Mouse (Mus musculus): ENCODE data around the gene Akt3. TPM values are rescaled to one million over a fixed set of nuclear protein-coding genes. Genes with fewer than 3 reads are reported as not detected.

Gene Akt3
- polyA plus RNA-seq, 1 experiment from 2014 or later, result 4.4 TPM

DNA sequence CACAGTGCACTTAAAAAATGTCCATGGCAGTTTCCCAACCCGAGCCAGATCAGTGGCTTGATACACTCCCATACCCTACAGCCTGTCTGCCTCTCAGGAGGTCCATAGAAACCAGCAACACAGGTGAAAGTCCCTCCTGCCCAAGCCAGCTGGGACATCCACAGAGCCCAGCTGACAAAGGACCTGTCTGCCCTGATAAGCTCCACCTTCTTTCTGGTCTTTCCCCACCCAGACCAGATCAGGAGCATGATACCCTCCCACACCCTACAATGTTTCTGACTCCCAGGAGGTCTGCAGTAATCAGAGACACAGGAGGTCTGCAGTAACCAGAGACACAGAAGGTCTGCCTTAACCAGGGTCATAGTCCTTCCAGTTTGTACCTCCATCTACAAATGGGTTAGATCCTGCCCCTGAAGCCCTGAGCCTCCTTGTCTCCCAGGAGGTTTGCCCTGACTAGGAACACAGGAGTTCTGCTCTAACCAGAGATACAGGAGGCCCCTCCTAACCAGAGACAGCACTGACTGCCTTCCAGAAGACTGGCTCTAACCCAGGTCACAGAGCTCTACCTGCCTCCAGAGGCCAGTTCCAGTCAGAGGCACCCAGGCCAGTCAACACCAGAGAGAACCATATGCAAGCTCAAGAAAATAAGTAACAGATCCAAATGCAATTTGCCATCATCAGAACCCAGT is 175.9 kb downstream of the Akt3 start:
- whole genome bisulfite sequencing, result 92% methylated on average over 1 of the region's 1 CpGs
- H3K27ac ChIP-seq (ENCODE audit: low read length), result no peak overlapping the region
- H3K36me3 ChIP-seq (ENCODE audit: insufficient read depth, low read length), result no peaks in the 10 kb centered on the region
- no peaks in the 10 kb centered on the region for H3K9me3 ChIP-seq (ENCODE audit: low read length)
- no peak overlapping the region for H3K9ac ChIP-seq (replicated peaks; ENCODE audit: low read length)
- H3K4me3 ChIP-seq (ENCODE audit: low read length), result no peak overlapping the region
- no peak overlapping the region for H3K4me2 ChIP-seq (replicated peaks; ENCODE audit: low read depth, low read length)
- H3K4me1 ChIP-seq (ENCODE audit: insufficient read depth, low read length), result no peaks in the 10 kb centered on the region
- ATAC-seq (ENCODE audit: low FRiP score, low TSS enrichment), result peak; percentile 35; the same call in 1 of the 2 replicates
- H3K27me3 ChIP-seq (ENCODE audit: insufficient read depth, low read length), result no peaks in the 10 kb centered on the region

DNA sequence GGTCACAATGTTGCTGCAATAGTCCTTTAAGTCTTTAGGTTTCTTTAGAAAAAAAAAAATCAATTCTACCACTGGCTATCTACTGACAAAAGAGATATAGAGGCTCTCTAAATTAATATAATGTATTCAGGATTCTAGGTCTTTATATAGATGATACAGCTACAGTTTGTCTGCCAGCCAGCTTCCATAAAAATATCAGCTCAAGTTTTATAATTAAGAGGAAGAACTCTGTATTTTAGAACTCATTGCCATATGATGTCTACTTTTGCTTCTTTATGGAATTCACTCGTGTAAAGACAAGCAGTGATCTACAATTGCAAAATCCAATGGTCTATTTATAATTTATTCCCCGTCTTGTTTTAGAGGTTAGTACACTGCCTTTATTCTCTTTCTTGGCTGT is 188.8 kb downstream of the Akt3 start:
- ATAC-seq (ENCODE audit: low FRiP score, low TSS enrichment), result no peak
- Histone ChIP-seq H3K27me3 (ENCODE audit: insufficient read depth, low read length) (no peaks in the 10 kb centered on the region), H3K4me1 (ENCODE audit: insufficient read depth, low read length) (no peaks in the 10 kb centered on the region), H3K36me3 (ENCODE audit: insufficient read depth, low read length) (no peaks in the 10 kb centered on the region), H3K4me3 (ENCODE audit: low read length) (no peak overlapping the region), H3K4me2 (replicated peaks; ENCODE audit: low read depth, low read length) (no peak overlapping the region), H3K9ac (replicated peaks; ENCODE audit: low read length) (no peak overlapping the region), H3K9me3 (ENCODE audit: low read length) (no peaks in the 10 kb centered on the region), H3K27ac (ENCODE audit: low read length) (no peak overlapping the region)
- WGBS, result 87% methylated on average over 2 of the region's 2 CpGs

DNA sequence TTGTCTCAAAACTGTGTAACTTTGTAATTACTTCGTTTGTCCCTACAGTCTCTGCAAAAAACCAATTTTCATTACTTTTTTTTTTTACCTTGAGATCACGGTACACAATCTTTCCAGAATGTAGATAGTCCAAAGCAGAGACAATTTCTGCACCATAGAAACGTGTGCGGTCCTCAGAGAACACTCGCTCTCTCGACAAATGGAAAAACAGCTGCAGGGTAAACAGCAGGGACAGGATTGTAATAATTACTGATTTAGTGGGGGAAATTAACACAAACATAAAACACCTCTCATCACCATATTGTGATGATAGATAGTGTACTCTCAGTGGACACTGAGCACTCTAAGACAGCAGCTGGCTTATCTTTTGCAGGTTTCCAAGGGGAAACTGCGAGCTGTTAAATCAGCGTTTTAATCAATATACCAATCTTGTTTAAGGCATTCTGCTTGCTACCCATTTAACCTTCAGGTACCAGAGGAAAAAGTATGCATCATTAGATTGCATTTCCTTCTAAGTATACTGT is 190.8 kb downstream of the Akt3 start:
- Histone ChIP-seq H3K27ac (ENCODE audit: low read length) (no peak overlapping the region), H3K4me2 (replicated peaks; ENCODE audit: low read depth, low read length) (no peak overlapping the region), H3K36me3 (ENCODE audit: insufficient read depth, low read length) (no peaks in the 10 kb centered on the region), H3K27me3 (ENCODE audit: insufficient read depth, low read length) (no peaks in the 10 kb centered on the region), H3K9ac (replicated peaks; ENCODE audit: low read length) (no peak overlapping the region), H3K4me3 (ENCODE audit: low read length) (no peak overlapping the region), H3K9me3 (ENCODE audit: low read length) (no peaks in the 10 kb centered on the region), H3K4me1 (ENCODE audit: insufficient read depth, low read length) (no peaks in the 10 kb centered on the region)
- WGBS, result 89% methylated on average over 8 of the region's 8 CpGs
- no peak for ATAC-seq (ENCODE audit: low FRiP score, low TSS enrichment)

DNA sequence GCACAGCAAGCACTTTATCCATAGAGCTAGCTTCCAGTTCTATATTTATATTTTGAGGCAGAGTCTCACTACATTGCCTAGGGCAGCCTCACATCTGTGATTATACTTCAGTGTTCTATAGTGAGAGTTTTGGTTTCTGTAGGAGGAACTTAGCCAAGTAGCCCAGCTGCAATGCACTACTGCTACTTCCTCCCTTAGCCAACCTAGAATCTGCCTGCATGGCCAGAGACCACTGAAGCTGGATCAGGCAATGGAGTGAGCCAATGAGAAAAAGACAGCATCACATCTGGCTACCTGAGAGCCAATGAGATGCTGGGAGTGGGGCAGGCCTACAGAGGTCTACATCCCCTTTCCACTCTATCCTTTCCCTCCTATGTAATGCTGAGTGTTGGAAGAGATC is 192.3 kb downstream of the Akt3 start:
- no peak overlapping the region for H3K4me3 ChIP-seq (ENCODE audit: low read length)
- H3K4me1 ChIP-seq (ENCODE audit: insufficient read depth, low read length), result no peaks in the 10 kb centered on the region
- no peak overlapping the region for H3K27ac ChIP-seq (ENCODE audit: low read length)
- H3K9me3 ChIP-seq (ENCODE audit: low read length), result no peaks in the 10 kb centered on the region
- H3K4me2 ChIP-seq (replicated peaks; ENCODE audit: low read depth, low read length), result no peak overlapping the region
- no peaks in the 10 kb centered on the region for H3K27me3 ChIP-seq (ENCODE audit: insufficient read depth, low read length)
- no peak for ATAC-seq (ENCODE audit: low FRiP score, low TSS enrichment)
- H3K9ac ChIP-seq (replicated peaks; ENCODE audit: low read length), result no peak overlapping the region
- H3K36me3 ChIP-seq (ENCODE audit: insufficient read depth, low read length), result 0 out of 2 replicates have a peak, but pooled peaks cover 2% of the 10 kb centered on the region

DNA sequence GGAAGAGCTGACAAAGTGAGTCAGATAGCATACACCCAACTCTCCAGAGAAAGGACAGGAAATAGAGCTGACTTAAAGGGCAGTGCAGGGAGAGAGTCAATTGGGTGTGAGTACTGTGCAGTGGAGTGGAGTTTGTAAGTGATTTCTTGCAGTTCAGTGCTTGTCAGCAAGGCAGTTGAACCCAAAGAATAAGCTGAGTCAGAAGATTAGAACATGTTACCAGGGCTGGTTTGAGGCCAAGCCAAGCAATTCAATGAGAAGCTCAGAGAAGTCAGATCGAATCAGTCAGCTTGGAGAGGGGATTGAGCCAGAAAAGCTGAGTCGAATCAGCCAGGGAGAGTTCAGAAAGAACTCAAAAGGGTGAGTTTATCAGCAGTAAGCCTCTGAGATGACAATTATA is 196.2 kb downstream of the Akt3 start:
- no peaks in the 10 kb centered on the region for H3K9me3 ChIP-seq (ENCODE audit: low read length)
- H3K36me3 ChIP-seq (ENCODE audit: insufficient read depth, low read length), result 0 out of 2 replicates have a peak, but pooled peaks cover 2% of the 10 kb centered on the region
- no peaks in the 10 kb centered on the region for H3K4me1 ChIP-seq (ENCODE audit: insufficient read depth, low read length)
- 85% methylated on average over 2 of the region's 2 CpGs for WGBS
- H3K27me3 ChIP-seq (ENCODE audit: insufficient read depth, low read length), result no peaks in the 10 kb centered on the region
- no peak overlapping the region for H3K4me3 ChIP-seq (ENCODE audit: low read length)
- no peak overlapping the region for H3K9ac ChIP-seq (replicated peaks; ENCODE audit: low read length)
- ATAC-seq (ENCODE audit: low FRiP score, low TSS enrichment), result no peak
- H3K27ac ChIP-seq (ENCODE audit: low read length), result no peak overlapping the region
- no peak overlapping the region for H3K4me2 ChIP-seq (replicated peaks; ENCODE audit: low read depth, low read length)

DNA sequence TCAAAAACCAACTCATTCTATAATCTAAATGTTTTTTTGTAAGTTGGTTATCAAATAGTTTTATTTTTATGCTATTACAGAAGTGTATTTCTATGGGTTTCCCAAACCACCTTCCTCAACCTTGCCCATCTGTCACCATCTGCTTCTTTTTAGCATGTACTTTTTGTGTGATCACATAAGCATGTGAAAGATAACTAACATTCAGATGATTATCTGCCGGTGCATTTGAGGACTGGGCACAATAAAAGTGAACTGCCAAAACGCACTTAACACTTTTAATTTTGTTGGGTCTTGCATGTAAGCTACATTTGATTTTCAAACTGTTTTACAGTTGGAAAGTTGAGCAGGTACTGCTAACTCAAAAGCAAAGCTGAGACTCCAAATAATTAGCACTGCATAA is 203.1 kb downstream of the Akt3 start:
- Histone ChIP-seq H3K27ac (ENCODE audit: low read length) (no peak overlapping the region), H3K4me3 (ENCODE audit: low read length) (no peak overlapping the region), H3K4me2 (replicated peaks; ENCODE audit: low read depth, low read length) (no peak overlapping the region), H3K36me3 (ENCODE audit: insufficient read depth, low read length) (no peaks in the 10 kb centered on the region), H3K4me1 (ENCODE audit: insufficient read depth, low read length) (no peaks in the 10 kb centered on the region), H3K9me3 (ENCODE audit: low read length) (no peaks in the 10 kb centered on the region), H3K27me3 (ENCODE audit: insufficient read depth, low read length) (no peaks in the 10 kb centered on the region), H3K9ac (replicated peaks; ENCODE audit: low read length) (no peak overlapping the region)
- WGBS, result 76% methylated on average over 2 of the region's 2 CpGs
- ATAC-seq (ENCODE audit: low FRiP score, low TSS enrichment), result no peak

DNA sequence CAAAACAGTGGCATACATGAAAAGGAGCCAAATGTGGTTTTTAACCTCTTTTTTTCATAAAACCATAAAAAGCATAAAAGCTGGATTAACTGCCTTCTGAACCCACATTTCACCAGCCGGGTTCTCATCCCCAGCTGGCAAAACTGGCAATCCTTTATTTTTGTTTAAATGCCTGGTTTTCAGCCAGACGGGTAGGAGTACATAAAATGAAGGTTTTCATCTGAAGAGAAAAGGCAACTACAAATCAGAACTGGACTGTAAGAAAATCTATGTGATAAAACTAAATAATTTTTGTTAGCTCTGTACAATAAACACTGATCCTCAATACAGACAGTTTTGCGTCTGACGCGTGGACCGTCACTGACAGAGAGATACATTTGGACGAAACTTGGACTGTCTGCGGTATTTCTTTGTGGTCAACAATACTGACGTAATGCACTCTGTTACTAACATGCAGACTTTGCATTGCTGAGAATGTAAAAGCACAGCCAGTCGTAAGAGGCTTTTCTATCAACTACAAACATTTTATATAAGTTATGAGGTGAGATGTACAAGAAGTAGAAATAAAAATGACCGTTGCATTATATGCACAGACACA is 206.5 kb downstream of the Akt3 start:
- no peak for ATAC-seq (ENCODE audit: low FRiP score, low TSS enrichment)
- 83% methylated on average over 11 of the region's 11 CpGs for WGBS
- H3K9me3 ChIP-seq (ENCODE audit: low read length), result no peaks in the 10 kb centered on the region
- no peaks in the 10 kb centered on the region for H3K36me3 ChIP-seq (ENCODE audit: insufficient read depth, low read length)
- H3K4me3 ChIP-seq (ENCODE audit: low read length), result no peak overlapping the region
- H3K9ac ChIP-seq (replicated peaks; ENCODE audit: low read length), result no peak overlapping the region
- H3K4me1 ChIP-seq (ENCODE audit: insufficient read depth, low read length), result no peaks in the 10 kb centered on the region
- H3K27ac ChIP-seq (ENCODE audit: low read length), result no peak overlapping the region
- H3K4me2 ChIP-seq (replicated peaks; ENCODE audit: low read depth, low read length), result no peak overlapping the region
- no peaks in the 10 kb centered on the region for H3K27me3 ChIP-seq (ENCODE audit: insufficient read depth, low read length)

DNA sequence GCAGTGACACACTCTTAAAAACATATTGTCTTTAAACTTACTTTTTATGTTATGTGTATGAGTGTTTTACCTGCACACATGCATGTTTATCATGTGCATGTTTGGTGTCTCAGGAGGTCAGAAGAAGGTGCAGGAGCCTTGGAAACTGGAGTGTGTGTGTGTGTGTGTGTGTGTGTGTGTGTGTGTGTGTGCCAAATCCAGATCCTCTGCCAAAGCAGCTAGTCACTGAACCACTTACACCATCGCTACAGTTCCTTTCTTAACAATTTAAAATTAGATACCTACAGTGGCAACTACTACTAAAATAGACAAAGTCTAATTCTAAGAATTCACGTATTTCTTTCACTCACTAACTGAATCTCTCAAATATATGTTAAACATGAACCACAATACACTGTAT is 209.2 kb downstream of the Akt3 start:
- no peak for ATAC-seq (ENCODE audit: low FRiP score, low TSS enrichment)
- no peaks in the 10 kb centered on the region for H3K36me3 ChIP-seq (ENCODE audit: insufficient read depth, low read length)
- 87% methylated on average over 2 of the region's 2 CpGs for WGBS

DNA sequence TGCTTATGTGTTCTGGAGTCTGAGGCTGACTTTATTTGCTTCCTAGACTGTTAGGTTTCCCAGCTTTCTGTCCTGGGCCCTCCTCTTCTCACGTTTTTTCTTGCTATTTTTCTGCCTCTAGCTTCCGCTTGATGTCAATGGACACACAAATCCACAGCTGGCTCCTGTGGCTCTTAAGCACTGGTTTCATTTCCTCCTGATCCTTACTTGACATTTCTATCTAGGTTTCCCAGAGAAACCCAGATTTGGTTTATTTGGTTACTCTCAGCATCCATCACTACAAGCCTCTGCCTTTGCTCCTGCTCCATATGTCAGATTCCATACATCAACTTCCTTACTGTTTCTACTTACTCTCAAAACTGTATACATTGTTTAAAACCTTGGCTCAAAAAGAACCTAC is 211.0 kb downstream of the Akt3 start:
- no peak overlapping the region for H3K4me3 ChIP-seq (ENCODE audit: low read length)
- H3K4me2 ChIP-seq (replicated peaks; ENCODE audit: low read depth, low read length), result no peak overlapping the region
- H3K27ac ChIP-seq (ENCODE audit: low read length), result no peak overlapping the region
- WGBS, result 81% methylated on average over 2 of the region's 2 CpGs
- no peaks in the 10 kb centered on the region for H3K4me1 ChIP-seq (ENCODE audit: insufficient read depth, low read length)
- ATAC-seq (ENCODE audit: low FRiP score, low TSS enrichment), result no peak
- no peaks in the 10 kb centered on the region for H3K9me3 ChIP-seq (ENCODE audit: low read length)
- no peaks in the 10 kb centered on the region for H3K27me3 ChIP-seq (ENCODE audit: insufficient read depth, low read length)
- H3K36me3 ChIP-seq (ENCODE audit: insufficient read depth, low read length), result no peaks in the 10 kb centered on the region
- no peak overlapping the region for H3K9ac ChIP-seq (replicated peaks; ENCODE audit: low read length)

More for the DNA sequence above, 209.2 kb downstream of the Akt3 start:
- Histone ChIP-seq H3K9ac (replicated peaks; ENCODE audit: low read length) (no peak overlapping the region), H3K4me1 (ENCODE audit: insufficient read depth, low read length) (no peaks in the 10 kb centered on the region), H3K27me3 (ENCODE audit: insufficient read depth, low read length) (no peaks in the 10 kb centered on the region), H3K4me2 (replicated peaks; ENCODE audit: low read depth, low read length) (no peak overlapping the region), H3K27ac (ENCODE audit: low read length) (no peak overlapping the region), H3K9me3 (ENCODE audit: low read length) (no peaks in the 10 kb centered on the region), H3K4me3 (ENCODE audit: low read length) (no peak overlapping the region)

DNA sequence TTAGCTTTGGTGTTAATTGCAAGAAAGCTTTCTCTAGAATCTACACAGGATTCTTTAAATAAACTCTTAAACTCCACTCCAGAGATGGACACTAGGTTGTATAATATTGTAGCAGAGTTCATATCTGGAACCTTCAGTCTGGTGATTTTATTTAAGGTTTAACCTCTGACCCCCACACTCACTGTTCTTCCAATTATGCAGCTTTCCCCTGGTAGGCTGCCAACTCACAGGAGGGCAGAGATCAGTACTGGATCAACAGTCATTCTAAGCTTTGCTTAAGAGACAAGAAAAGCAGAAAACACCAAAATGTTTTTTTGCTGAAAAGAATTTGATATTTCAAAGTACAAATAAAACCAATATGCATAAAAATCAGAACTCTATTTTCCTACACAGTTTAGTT is 212.1 kb downstream of the Akt3 start:
- no peaks in the 10 kb centered on the region for H3K36me3 ChIP-seq (ENCODE audit: insufficient read depth, low read length)
- no peaks in the 10 kb centered on the region for H3K4me1 ChIP-seq (ENCODE audit: insufficient read depth, low read length)
- H3K4me3 ChIP-seq (ENCODE audit: low read length), result no peak overlapping the region
- no peak overlapping the region for H3K9ac ChIP-seq (replicated peaks; ENCODE audit: low read length)
- no peak for ATAC-seq (ENCODE audit: low FRiP score, low TSS enrichment)
- H3K9me3 ChIP-seq (ENCODE audit: low read length), result no peaks in the 10 kb centered on the region
- no peak overlapping the region for H3K4me2 ChIP-seq (replicated peaks; ENCODE audit: low read depth, low read length)
- no peak overlapping the region for H3K27ac ChIP-seq (ENCODE audit: low read length)
- no peaks in the 10 kb centered on the region for H3K27me3 ChIP-seq (ENCODE audit: insufficient read depth, low read length)

Measured in kidney, embryonic 16.5 days (tissue).